Mouse (Mus musculus) retina, postnatal 7 days (tissue): ENCODE data around the gene Foxi2.

Source experiments
- DNase-seq: peaks from one replicate; pipeline ENCODE4 v3.0.0-alpha.2; 2012; ENCODE audit warnings: low read depth, low spot score

Foxi2 gene

DNA sequence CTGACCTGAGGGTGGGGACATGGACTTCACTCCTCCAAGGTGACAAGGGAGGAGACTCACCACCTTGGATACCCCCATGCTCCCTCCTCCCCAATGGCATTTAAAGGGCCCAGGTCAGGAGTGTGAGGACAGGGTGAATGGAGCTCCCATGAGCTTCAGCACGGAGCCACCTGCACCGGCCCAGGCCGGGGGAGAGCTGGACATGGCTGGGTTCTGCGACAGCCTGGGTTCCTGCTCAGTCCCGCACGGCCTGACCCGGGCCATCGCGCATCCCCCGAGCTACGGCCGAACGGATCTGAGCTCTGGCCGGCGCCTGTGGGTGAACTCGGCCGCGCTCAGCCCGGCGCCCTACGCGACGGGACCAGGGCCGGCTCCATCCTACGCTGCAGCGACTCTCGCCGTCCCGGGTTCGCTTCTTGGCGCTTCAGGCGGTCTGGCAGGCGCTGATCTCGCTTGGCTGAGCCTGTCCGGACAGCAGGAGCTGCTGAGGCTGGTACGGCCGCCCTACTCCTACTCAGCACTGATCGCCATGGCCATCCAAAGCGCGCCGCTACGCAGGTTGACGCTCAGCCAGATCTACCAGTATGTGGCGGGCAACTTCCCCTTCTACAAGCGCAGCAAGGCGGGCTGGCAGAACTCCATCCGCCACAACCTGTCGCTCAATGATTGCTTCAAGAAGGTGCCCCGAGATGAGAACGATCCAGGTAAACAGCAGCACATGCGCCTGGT is at the start of gene Foxi2:
Gene Foxi2 (plus strand): TSS at position 72 of the 729 bp plus-strand sequence.
- DNase-seq: no peak

DNA sequence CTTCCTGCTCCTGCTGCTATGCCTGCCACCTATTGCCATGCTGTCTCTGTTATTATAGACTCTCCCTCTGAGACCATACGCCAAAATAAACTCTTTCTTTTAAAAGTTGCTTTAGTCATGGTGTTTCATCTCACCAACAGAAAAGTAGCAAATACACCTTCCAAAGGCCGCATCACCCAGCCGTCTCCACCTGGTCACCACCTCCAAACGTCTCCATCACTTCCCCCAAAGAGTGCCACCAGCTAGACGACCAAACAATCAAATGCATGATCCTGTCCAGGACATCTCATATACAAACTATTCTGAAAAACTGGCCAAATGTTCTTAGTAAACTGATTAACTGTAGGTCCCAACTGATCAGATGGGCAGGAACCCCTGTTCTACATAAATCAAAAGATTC is 45.5 kb upstream of the Foxi2 start:
- DNase-seq: no peak

GRCm38 (mm10) chr7:135376048-135376447 is 34.1 kb upstream of the Foxi2 start:
- no peak for DNase-seq

DNA sequence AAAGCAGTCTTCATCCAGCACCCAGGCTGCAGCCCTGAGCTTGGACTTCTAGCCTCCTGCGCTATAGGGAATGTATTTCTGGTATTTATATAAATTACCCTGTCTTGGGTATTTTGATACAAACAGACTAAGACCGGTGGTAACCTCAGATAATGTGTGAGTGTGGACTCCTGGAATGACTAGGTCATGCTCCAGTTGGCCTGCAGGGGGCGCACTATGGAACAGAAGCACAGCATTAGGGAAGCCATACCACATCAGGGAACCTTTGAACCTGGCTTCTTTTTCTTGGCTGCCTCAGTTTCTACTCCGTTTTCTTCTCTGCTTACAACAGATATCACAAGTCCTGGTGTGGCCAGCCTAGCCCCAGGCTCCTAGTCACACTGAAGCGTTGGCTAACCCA is 33.2 kb upstream of the Foxi2 start:
- DNase-seq: no peak

DNA sequence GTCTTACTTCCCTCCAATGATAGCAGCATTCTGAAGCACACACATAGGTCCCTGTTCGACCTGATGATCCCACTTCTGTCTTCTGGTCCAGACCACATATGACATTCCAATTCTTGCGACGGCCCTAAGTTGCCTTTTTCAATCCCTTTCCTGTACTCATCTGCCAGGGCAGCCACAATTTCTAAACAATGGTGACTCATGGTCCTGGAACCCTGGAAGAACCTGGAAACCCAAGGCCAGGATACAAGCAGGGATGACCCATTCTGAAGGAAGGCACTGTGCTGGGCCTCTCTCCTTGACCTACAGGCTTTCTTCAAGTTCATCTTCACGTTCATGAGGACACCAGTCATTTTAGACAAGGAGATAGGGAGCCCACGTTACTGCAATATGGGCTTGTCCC is 31.8 kb upstream of the Foxi2 start:
- DNase-seq: no peak

DNA sequence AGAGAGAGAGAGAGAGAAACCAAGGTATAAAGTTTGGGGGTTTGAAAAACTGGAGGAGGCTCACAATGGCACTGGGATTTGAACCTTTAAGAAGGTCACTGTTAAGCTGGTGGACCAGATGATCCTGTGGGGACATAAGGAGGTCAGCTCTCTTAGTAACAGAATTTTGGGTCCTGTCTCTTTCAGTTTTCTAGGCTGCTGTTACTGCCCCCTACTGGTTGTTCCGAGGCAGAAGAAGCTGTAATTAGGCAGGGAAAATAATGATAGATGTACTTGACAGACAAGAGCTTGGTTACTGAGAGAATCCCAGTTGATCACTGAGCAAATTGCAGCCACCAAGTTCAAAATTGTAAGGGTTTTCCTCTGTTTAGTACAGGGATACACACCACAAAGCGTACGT is 21.1 kb upstream of the Foxi2 start:
- no peak for DNase-seq

DNA sequence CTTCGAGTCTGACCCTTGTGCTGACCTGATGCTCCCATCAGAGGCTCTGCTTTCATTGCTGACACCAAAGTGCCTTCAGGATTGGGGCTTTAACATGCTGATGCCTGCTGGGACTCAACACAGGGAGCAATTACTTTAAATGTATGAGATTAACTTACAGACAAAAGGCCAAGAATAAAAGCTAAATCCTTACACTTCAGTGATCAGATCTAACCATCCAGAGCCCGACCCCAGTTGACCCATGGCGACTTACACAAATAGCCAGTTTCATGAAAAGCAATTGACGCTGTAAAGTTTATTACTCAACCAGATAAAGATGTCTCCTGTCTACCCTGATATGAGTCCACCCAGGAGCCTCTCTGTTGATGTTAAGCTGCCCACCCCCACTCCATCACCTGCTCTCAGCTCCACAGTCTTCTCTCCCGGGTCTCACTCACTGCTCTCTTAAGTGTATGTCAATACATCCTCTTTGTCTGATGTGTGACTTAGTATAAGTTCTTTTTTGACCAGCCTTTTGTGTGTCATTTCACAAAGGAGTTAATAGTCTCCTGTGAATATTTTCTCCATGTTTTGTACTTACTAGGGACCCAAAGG is 17.1 kb upstream of the Foxi2 start:
- DNase-seq: no peak

- no peak for DNase-seq
These were observed 15.7 kb upstream of the Foxi2 start for GRCm38 (mm10) chr7:135394436-135394835.

GRCm38 (mm10) chr7:135395242-135395641 is 14.9 kb upstream of the Foxi2 start:
- no peak for DNase-seq

GRCm38 (mm10) chr7:135397096-135397495 is 13.0 kb upstream of the Foxi2 start:
- no peak for DNase-seq

- DNase-seq: no peak
These were observed 12.2 kb upstream of the Foxi2 start for GRCm38 (mm10) chr7:135397874-135398273.

- peak; percentile 75 for DNase-seq
These were observed 6.7 kb upstream of the Foxi2 start for GRCm38 (mm10) chr7:135403416-135403815.

DNA sequence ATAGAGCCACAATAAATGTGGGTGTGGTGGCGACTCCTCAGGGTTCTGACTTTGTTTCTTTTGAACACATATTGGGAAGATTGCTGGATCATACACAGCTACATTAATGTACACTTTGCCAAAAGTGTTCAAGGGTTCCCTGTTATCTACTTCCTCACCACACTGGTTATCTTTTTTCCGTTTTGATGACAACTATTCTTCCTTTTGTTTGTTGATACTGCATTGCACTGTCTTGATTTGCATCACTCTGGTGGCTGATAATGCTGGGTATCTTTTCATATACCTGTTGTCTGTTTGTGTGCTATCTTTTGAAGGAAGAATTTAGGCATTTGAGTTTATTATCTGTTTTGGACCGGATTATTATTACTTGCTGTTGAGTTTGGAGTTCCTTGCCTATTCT is 3.3 kb upstream of the Foxi2 start:
- DNase-seq: no peak

DNA sequence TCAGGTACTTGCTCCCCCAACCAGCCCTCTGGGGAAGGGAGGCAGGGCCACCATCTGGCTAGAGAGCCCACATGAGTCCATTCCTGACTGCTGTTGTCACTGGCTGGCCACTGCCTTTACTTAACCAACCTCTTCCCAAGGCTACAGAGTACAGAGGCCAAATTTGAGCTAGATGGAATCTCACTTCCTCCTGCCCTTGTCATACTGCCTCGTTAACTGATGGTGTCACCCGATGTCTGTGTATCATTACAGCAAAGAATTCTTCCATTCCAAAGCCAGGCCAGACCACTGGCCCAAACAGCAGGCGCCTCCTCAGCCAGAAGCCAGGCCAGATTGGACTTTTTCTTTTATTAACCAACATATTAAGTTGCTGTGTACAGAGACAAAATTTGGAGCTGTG is 1.6 kb upstream of the Foxi2 start:
- DNase-seq: no peak

DNA sequence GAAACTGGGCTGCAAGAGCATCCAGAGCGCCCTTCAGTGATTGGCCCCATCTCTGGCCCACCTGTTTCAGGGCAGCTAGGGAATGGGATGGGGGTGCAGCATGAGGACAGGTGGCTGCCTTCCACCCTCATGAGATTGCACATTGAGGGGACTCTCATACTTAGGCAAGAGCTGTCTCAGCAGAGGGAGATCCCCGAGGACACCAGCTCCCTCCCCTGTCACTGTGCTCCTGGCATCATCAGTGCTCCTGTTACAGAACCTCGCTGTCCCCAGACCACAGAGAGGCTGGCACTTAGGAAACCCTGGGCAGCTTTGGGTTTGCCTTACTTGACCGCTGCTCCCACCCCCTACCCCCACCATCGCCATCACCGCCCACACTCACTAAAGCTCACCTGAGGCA is 2.2 kb downstream of the Foxi2 start:
- DNase-seq: no peak

- no peak for DNase-seq
These were observed 18.7 kb downstream of the Foxi2 start for GRCm38 (mm10) chr7:135428840-135429239.

GRCm38 (mm10) chr7:135430903-135431302 is 20.8 kb downstream of the Foxi2 start:
- DNase-seq: no peak

DNA sequence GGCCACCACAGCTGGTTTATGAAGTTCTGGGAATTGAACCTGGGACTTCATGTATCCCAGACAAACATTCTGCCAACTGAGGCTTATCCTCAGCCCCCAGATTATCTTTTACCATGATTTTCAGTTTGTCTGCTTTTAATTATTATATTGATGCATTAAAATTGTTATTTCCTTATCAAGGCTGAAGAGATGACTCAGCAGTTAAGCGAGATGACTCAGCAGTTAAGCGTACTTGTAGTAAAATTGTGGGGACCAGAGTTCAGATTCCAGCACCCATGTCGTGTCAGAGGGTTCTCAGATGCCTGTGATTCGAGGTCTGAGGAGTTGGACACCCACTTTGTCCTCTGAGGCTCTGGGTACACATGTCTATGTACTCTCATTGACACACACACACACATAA is 33.8 kb downstream of the Foxi2 start:
- no peak for DNase-seq

DNA sequence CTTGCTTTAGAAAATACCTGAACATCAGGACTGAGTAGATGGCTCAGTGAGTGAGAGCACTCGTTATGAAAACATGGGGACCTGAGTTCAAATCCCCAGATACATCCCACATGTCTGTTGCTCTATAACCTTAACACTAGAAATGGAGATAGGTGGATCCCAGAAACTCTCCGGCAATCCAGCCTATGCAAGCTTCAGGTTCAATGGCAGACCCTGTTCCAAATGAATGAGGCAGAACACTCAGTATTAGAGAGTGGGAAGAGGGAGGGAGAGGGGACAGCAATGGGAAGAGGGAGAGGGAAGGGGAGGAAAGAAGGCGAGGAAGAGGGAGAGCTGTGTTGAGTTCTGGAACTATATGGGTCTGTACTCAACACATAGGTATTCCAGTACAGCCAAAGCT is 41.2 kb downstream of the Foxi2 start:
- DNase-seq: no peak

- DNase-seq: no peak
These were observed 42.3 kb downstream of the Foxi2 start for GRCm38 (mm10) chr7:135452366-135452765.

- no peak for DNase-seq
These were observed 43.6 kb downstream of the Foxi2 start for GRCm38 (mm10) chr7:135453690-135454089.
